In genomic region chr8:120256958-120257357, GRCm38 (mm10) we compare ENCODE assay signal across 11 mouse cellular contexts. TPM values are rescaled to one million over a fixed set of nuclear protein-coding genes. Genes with fewer than 3 reads are reported as not detected.
DNase-seq lines count a peak whose midpoint lies in the region; ATAC-seq lines count a peak whose summit lies in the region.
"Had no signal": no experiment of that assay in that cellular context is flagged by ENCODE, and none has a peak within 500 bp of the region (broad histone marks: within the 10 kb centered on the region; RNA-seq: fewer than 3 reads in every experiment).

No protein-coding gene starts in this region.

- no peak overlapping the region for H3K9ac ChIP-seq in heart, embryonic 11.5 days (ENCODE audit: low read depth, low read length)
- H3K9ac ChIP-seq in limb, embryonic 13.5 days = peak overlapping the region; percentile 43; the same call in 1 of the 2 replicates
- H3K9ac ChIP-seq in neural tube, embryonic 15.5 days (replicated peaks) = no peak overlapping the region

- 0 out of 2 replicates have a peak overlapping the region, but pooled peaks have one; percentile 2 for H3K27ac ChIP-seq in heart, embryonic 11.5 days (ENCODE audit: low read depth, low read length)
- peak overlapping the region; percentile 61; the same call in 1 of the 2 replicates for H3K27ac ChIP-seq in limb, embryonic 13.5 days
- H3K27ac ChIP-seq in neural tube, embryonic 15.5 days (replicated peaks) = peak overlapping the region; percentile 33

- WGBS in heart, embryonic 11.5 days (ENCODE audit: insufficient replicate concordance) = 39% methylated on average over 6 of the region's 6 CpGs
- 25% methylated on average over 6 of the region's 6 CpGs for WGBS in limb, embryonic 13.5 days
- WGBS in neural tube, embryonic 15.5 days = 26% methylated on average over 6 of the region's 6 CpGs

- no peak for ATAC-seq in heart, embryonic 11.5 days (replicated peaks; ENCODE audit: insufficient number of reproducible peaks, low FRiP score, low TSS enrichment)
- no peak for ATAC-seq in limb, embryonic 13.5 days (ENCODE audit: low FRiP score, low read depth)
- ATAC-seq in neural tube, embryonic 15.5 days (ENCODE audit: low FRiP score) = peak; percentile 51; the same call in 1 of the 2 replicates

- H3K4me1 ChIP-seq in heart, embryonic 11.5 days (ENCODE audit: control insufficient read depth, insufficient read depth, low read length) = peaks cover 27% of the 10 kb centered on the region
- peaks cover 84% of the 10 kb centered on the region for H3K4me1 ChIP-seq in limb, embryonic 13.5 days
- H3K4me1 ChIP-seq in neural tube, embryonic 15.5 days = peaks cover 40% of the 10 kb centered on the region

- H3K9me3 ChIP-seq in heart, embryonic 11.5 days (replicated peaks; ENCODE audit: control insufficient read depth, low read length) = no peaks in the 10 kb centered on the region
- no peaks in the 10 kb centered on the region for H3K9me3 ChIP-seq in limb, embryonic 13.5 days
- no peaks in the 10 kb centered on the region for H3K9me3 ChIP-seq in neural tube, embryonic 15.5 days (replicated peaks)

- H3K4me3 ChIP-seq in heart, embryonic 11.5 days (ENCODE audit: low read depth, low read length) = no peak overlapping the region
- H3K4me3 ChIP-seq in limb, embryonic 13.5 days = no peak overlapping the region
- no peak overlapping the region for H3K4me3 ChIP-seq in neural tube, embryonic 15.5 days (replicated peaks)

- DNase-seq in gastrocnemius, adult 8-10 months (ENCODE audit: low spot score in 2 of 2) = peak; percentile 53 to 69
- DNase-seq in gastrocnemius, postnatal 4 days (ENCODE audit: low spot score in 2 of 2) = no peak
- DNase-seq in ovary, adult 18-20 months (ENCODE audit: low spot score) = no peak
- DNase-seq in layer of hippocampus, postnatal 25 days (ENCODE audit: extremely low spot score in 1 of 2, low spot score in 1 of 2) = no peak
- no peak for DNase-seq in liver
- DNase-seq: B cell, adult 2 months; cerebellum, adult 11 months; right cerebral cortex, postnatal 25 days had no signal

- H3K36me3 ChIP-seq in heart, embryonic 11.5 days (ENCODE audit: control insufficient read depth, insufficient read depth, low read length) = no peaks in the 10 kb centered on the region
- no peaks in the 10 kb centered on the region for H3K36me3 ChIP-seq in limb, embryonic 13.5 days
- no peaks in the 10 kb centered on the region for H3K36me3 ChIP-seq in neural tube, embryonic 15.5 days

- no peaks in the 10 kb centered on the region for H3K27me3 ChIP-seq in heart, embryonic 11.5 days (ENCODE audit: control insufficient read depth, insufficient read depth, low read length)
- no peaks in the 10 kb centered on the region for H3K27me3 ChIP-seq in limb, embryonic 13.5 days
- no peaks in the 10 kb centered on the region for H3K27me3 ChIP-seq in neural tube, embryonic 15.5 days (replicated peaks)

- no peak overlapping the region for H3K4me2 ChIP-seq in heart, embryonic 11.5 days
- H3K4me2 ChIP-seq in limb, embryonic 13.5 days (replicated peaks) = no peak overlapping the region
- H3K4me2 ChIP-seq in neural tube, embryonic 15.5 days = no peak overlapping the region

RNA-seq across cellular contexts. Expression of gene Gse1, which starts 28.7 kb away (rescaled TPM):
- total RNA-seq in gastrocnemius, adult 8-10 months (2022) = 10 to 100 TPM; 32.6 to 36.2 (median 34.6) TPM
- total RNA-seq in gastrocnemius, postnatal 4 days (2021) = 10 to 100 TPM; 45.9 to 48.7 TPM
- 12.8 and 12.9 TPM in 2 replicates for polyA plus RNA-seq in heart, embryonic 11.5 days (2014; fragmentation: Nextera tagmentation; extraction: Ambion mirVana)
- polyA plus RNA-seq in limb, embryonic 13.5 days (2015; fragmentation: Nextera tagmentation; extraction: Ambion mirVana) = 6.9 and 7.1 TPM in 2 replicates
- polyA plus RNA-seq in neural tube, embryonic 15.5 days (2015; fragmentation: Nextera tagmentation; extraction: Ambion mirVana) = 12.2 and 14.0 TPM in 2 replicates
- total RNA-seq in layer of hippocampus, postnatal 25 days (2021) = 100 to 1,000 TPM; 121 to 145 TPM

Comparison
In these comparisons a context has a peak if more than half of its experiments do, and no peak if none do; other contexts are left out.
1. DNase-seq: peak in gastrocnemius, adult 8-10 months (2 of 2); none in gastrocnemius, postnatal 4 days (0 of 2), ovary, adult 18-20 months (single experiment), layer of hippocampus, postnatal 25 days (0 of 2) and liver (single experiment).
2. H3K27ac ChIP-seq: peak in every context shown above with its lines; median percentile 61 in limb, embryonic 13.5 days; 33 in neural tube, embryonic 15.5 days; 2 in heart, embryonic 11.5 days.